Mouse (Mus musculus): ENCODE data around the gene Ctf2. TPM values are rescaled to one million over a fixed set of nuclear protein-coding genes. Genes with fewer than 3 reads are reported as not detected.
"Not testable (repeated sequence)": the region's sequence is repeated elsewhere in the genome, so short reads cannot be mapped to it uniquely, and the experiment has no call there.

Gene Ctf2
- 0.09 and 0.13 TPM in 2 replicates for polyA plus RNA-seq (2015; fragmentation: Nextera tagmentation; extraction: Ambion mirVana)

- ATAC-seq (ENCODE audit: low FRiP score); H3K27ac ChIP-seq (replicated peaks); H3K4me1 ChIP-seq; H3K9ac ChIP-seq (replicated peaks); H3K4me3 ChIP-seq (replicated peaks); H3K36me3 ChIP-seq; H3K4me2 ChIP-seq; H3K27me3 ChIP-seq (replicated peaks); H3K9me3 ChIP-seq (replicated peaks): not testable (repeated sequence)
- no CpG with 5 or more reads among the region's 5 CpGs for WGBS
Observed at GRCm38 (mm10) chr7:127732066-127732465, at the start of gene Ctf2. TSS of gene Ctf2 (minus strand) at chr7:127732166.

DNA sequence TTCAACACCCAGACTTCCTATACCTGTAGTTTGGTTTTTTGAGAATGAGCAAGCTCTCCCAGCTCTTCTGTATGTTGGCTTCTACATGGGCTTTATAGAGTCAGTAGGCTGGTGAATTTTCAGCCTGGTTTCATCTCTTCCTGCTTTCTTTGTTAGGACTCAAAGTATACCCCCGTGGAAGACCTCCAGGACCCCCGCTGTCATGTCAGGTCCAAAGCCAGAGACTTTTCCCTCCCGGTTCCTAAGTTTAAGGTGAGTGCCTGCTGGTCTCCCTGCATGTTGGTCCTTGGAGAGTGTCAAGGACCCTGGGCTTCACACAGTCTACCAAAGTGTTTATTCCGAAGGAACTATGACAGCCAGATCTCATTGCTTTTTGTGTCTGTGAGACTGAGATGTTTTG, 46.4 kb upstream of the Ctf2 start:
- peaks cover 24% of the 10 kb centered on the region for H3K4me1 ChIP-seq
- H3K36me3 ChIP-seq, result peaks cover 38% of the 10 kb centered on the region
- peak overlapping the region; percentile 88 for H3K4me3 ChIP-seq (replicated peaks)
- H3K27ac ChIP-seq (replicated peaks), result no peak overlapping the region
- no peaks in the 10 kb centered on the region for H3K9me3 ChIP-seq (replicated peaks)
- H3K9ac ChIP-seq (replicated peaks), result peak overlapping the region; percentile 86
- no peaks in the 10 kb centered on the region for H3K27me3 ChIP-seq (replicated peaks)
- peak overlapping the region; percentile 86 for H3K4me2 ChIP-seq
- 89% methylated on average over 4 of the region's 4 CpGs for WGBS
- ATAC-seq (ENCODE audit: low FRiP score), result no peak

DNA sequence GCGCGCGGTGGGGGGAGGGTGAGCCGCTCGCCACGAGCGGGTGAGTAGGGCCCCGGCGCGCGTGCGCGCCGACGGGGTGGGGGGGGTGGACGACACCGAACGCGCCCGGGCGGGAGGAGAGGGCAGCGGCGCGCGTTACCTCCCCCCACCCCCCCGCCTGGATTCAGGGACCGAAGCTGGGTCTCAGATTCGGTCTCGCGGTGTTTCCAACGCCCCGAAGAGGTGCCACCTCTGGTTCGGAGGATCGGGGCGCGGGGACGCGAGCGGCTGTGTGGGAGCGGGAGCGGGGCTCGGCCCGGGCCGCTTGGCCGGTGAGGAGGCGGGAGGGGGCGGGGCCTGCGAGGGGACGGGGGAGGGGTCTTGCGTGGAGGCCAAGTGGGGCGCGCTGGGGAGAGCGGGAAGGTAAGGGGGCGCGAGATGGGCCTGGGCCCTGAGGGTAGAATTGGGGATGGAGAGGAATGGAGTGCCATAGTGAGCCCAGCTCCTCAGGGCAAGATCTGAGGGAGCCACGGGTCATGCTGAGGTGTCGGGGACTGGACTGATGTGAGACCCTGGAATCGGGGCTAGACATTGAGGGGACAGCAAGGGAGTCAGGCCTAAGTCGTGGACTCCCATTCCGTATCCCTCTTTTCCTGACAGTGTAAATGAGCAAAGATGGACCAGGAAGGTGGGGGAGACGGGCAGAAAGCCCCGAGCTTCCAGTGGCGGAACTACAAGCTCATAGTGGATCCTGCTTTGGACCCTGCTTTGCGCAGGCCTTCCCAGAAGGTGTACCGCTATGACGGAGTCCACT, 45.7 kb upstream of the Ctf2 start:
- no peaks in the 10 kb centered on the region for H3K27me3 ChIP-seq (replicated peaks)
- H3K4me3 ChIP-seq (replicated peaks), result peak overlapping the region; percentile 88
- H3K4me1 ChIP-seq, result peaks cover 24% of the 10 kb centered on the region
- peaks cover 37% of the 10 kb centered on the region for H3K36me3 ChIP-seq
- peak overlapping the region; percentile 86 for H3K4me2 ChIP-seq
- H3K9me3 ChIP-seq (replicated peaks), result no peaks in the 10 kb centered on the region
- H3K27ac ChIP-seq (replicated peaks), result peak overlapping the region; percentile 98
- peak; percentile 65 for ATAC-seq (ENCODE audit: low FRiP score)
- 4% methylated on average over 49 of the region's 66 CpGs for WGBS
- H3K9ac ChIP-seq (replicated peaks), result peak overlapping the region; percentile 86

DNA sequence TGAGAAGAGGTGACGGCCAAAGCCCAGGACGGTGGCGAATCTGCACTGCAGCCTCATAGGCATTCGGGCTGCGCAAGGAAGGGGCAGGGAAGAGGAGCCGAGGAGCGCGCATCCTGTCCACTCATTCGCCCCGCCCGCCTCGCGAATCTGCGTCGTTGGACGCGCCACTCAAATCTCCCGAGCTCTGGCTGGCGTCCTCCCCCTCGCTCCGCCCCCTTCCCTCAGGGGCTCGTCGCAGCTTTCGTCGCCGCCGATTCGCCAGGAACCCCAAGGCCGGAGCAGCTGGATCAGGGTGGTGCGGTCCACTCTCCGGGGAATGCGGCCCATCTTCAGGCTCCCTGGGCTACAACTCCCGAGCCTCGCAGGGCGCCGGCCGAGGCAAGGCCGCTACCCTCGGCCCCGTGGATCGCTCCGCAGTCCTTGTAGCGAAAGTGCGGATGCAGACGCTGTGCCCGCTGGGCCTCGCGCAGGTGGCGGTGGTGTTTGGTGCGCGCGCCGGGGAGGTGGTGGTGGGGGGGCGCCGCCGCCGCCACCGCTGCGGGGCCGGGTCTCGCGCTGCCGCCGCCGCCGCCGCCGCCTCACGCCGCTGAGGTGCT, 45.0 kb upstream of the Ctf2 start:
- Histone ChIP-seq H3K36me3 (peaks cover 30% of the 10 kb centered on the region), H3K9me3 (replicated peaks) (no peaks in the 10 kb centered on the region), H3K4me2 (peak overlapping the region; percentile 86), H3K4me3 (replicated peaks) (peak overlapping the region; percentile 88), H3K9ac (replicated peaks) (peak overlapping the region; percentile 86), H3K27ac (replicated peaks) (peak overlapping the region; percentile 98), H3K27me3 (replicated peaks) (no peaks in the 10 kb centered on the region), H3K4me1 (peaks cover 24% of the 10 kb centered on the region)
- under 1% methylated on average over 64 of the region's 70 CpGs for WGBS
- peak; percentile 95 for ATAC-seq (ENCODE audit: low FRiP score)

- Histone ChIP-seq H3K27me3 (replicated peaks) (no peaks in the 10 kb centered on the region), H3K27ac (replicated peaks) (peak within 1 kb of the TSS; percentile 98), H3K9me3 (replicated peaks) (no peaks in the 10 kb centered on the region), H3K4me1 (peaks cover 24% of the 10 kb centered on the region), H3K4me3 (replicated peaks) (peak within 1 kb of the TSS; percentile 88), H3K36me3 (peaks cover 25% of the 10 kb centered on the region), H3K4me2 (peak within 1 kb of the TSS; percentile 86), H3K9ac (replicated peaks) (peak within 1 kb of the TSS; percentile 86)
- 0% methylated on average over 23 of the region's 23 CpGs for WGBS
- peak; percentile 82 for ATAC-seq (ENCODE audit: low FRiP score)
Observed at GRCm38 (mm10) chr7:127776426-127776825, 44.5 kb upstream of the Ctf2 start, which contains the start of gene Setd1a. TSS of gene Setd1a (plus strand) at chr7:127776670.

DNA sequence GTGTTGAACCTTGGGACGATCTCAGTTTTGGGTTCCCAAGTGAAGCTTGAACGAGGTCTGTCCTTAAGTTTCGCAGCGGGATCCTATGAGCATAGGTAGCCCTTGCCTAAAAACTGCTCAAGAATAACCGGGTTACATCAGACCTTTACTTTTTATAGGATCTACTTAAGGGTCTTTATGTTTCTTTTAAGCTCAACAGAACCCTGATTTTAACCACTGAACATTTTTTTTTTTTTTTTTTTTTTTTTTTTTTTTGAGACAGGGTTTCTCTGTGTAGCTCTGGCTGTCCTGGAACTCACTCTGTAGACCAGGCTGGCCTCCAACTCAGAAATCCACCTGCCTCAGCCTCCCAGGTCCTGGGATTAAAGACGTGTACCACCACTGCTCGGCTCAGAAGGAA, 43.9 kb upstream of the Ctf2 start:
- H3K4me2 ChIP-seq, result peak overlapping the region; percentile 86
- H3K36me3 ChIP-seq, result peaks cover 19% of the 10 kb centered on the region
- H3K4me1 ChIP-seq, result peaks cover 27% of the 10 kb centered on the region
- H3K9me3 ChIP-seq (replicated peaks); H3K27me3 ChIP-seq (replicated peaks); ATAC-seq (ENCODE audit: low FRiP score): not testable (repeated sequence)
- peak overlapping the region; percentile 98 for H3K27ac ChIP-seq (replicated peaks)
- H3K4me3 ChIP-seq (replicated peaks), result peak overlapping the region; percentile 88
- 72% methylated on average over 7 of the region's 7 CpGs for WGBS
- H3K9ac ChIP-seq (replicated peaks), result peak overlapping the region; percentile 86; the same call in 1 of the 2 replicates

DNA sequence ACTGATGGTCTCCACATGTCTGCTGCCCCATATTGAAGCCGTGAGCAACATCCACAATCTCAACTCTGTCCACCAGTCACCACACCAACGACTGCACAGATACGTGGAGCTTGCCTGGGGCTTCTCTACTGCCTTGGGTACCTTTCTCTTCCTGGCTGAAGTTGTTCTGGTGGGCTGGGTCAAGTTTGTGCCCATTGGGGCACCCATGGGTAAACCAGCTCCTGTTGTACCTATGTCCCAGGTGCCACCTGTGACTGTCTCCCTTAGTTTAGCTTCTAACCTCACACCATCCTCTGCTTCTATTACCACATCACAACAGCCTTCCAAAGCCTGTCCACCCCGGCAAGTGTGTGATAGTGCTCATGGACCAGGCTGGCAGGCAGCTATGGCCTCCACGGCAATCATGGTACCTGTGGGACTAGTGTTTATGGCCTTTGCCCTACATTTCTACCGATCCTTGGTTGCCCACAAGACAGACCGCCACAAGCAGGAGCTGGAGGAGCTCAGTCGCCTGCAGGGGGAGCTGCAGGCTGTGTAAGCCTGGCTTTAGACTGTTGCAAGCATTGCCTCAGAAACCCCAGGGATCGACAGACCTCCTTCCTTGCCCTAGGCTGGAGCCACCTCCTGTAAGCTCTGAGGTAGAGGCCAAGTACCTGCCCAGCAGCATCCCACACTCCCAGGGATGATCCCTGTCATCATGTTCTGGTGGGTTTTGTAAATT, 41.9 kb upstream of the Ctf2 start:
- no peaks in the 10 kb centered on the region for H3K9me3 ChIP-seq (replicated peaks)
- peaks cover under 1% of the 10 kb centered on the region; the same call in 1 of the 2 replicates for H3K36me3 ChIP-seq
- WGBS, result 40% methylated on average over 9 of the region's 9 CpGs
- no peak for ATAC-seq (ENCODE audit: low FRiP score)
- no peak overlapping the region for H3K4me2 ChIP-seq
- H3K4me1 ChIP-seq, result peaks cover 44% of the 10 kb centered on the region
- H3K4me3 ChIP-seq (replicated peaks), result no peak overlapping the region
- H3K9ac ChIP-seq (replicated peaks), result no peak overlapping the region
- no peak overlapping the region for H3K27ac ChIP-seq (replicated peaks)
- H3K27me3 ChIP-seq (replicated peaks), result no peaks in the 10 kb centered on the region

- no peaks in the 10 kb centered on the region for H3K27me3 ChIP-seq (replicated peaks)
- H3K4me3 ChIP-seq (replicated peaks), result no peak overlapping the region
- H3K9ac ChIP-seq (replicated peaks), result no peak overlapping the region
- no peak overlapping the region for H3K4me2 ChIP-seq
- H3K4me1 ChIP-seq, result peaks cover 41% of the 10 kb centered on the region
- no peaks in the 10 kb centered on the region for H3K9me3 ChIP-seq (replicated peaks)
- WGBS, result 78% methylated on average over 1 of the region's 1 CpGs
- no peak overlapping the region for H3K27ac ChIP-seq (replicated peaks)
- peaks cover 13% of the 10 kb centered on the region for H3K36me3 ChIP-seq
- ATAC-seq (ENCODE audit: low FRiP score), result no peak
Observed at GRCm38 (mm10) chr7:127772557-127772956, 40.6 kb upstream of the Ctf2 start.

- Histone ChIP-seq H3K36me3 (peaks cover 18% of the 10 kb centered on the region), H3K27me3 (replicated peaks) (no peaks in the 10 kb centered on the region), H3K9me3 (replicated peaks) (no peaks in the 10 kb centered on the region), H3K27ac (replicated peaks) (no peak overlapping the region), H3K4me2 (no peak overlapping the region), H3K9ac (replicated peaks) (no peak overlapping the region), H3K4me3 (replicated peaks) (no peak overlapping the region), H3K4me1 (peaks cover 41% of the 10 kb centered on the region)
- ATAC-seq (ENCODE audit: low FRiP score), result no peak
- WGBS, result 86% methylated on average over 3 of the region's 3 CpGs
Observed at GRCm38 (mm10) chr7:127772080-127772479, 40.1 kb upstream of the Ctf2 start.

GRCm38 (mm10) chr7:127771262-127771661, 39.3 kb upstream of the Ctf2 start:
- H3K9ac ChIP-seq (replicated peaks), result no peak overlapping the region
- no peaks in the 10 kb centered on the region for H3K27me3 ChIP-seq (replicated peaks)
- ATAC-seq (ENCODE audit: low FRiP score), result no peak
- H3K4me1 ChIP-seq, result peaks cover 41% of the 10 kb centered on the region
- no peak overlapping the region for H3K27ac ChIP-seq (replicated peaks)
- 74% methylated on average over 5 of the region's 5 CpGs for WGBS
- 0 out of 2 replicates have a peak overlapping the region, but pooled peaks have one; percentile 77 for H3K4me2 ChIP-seq
- no peak overlapping the region for H3K4me3 ChIP-seq (replicated peaks)
- no peaks in the 10 kb centered on the region for H3K9me3 ChIP-seq (replicated peaks)
- H3K36me3 ChIP-seq, result peaks cover 26% of the 10 kb centered on the region

- Histone ChIP-seq H3K4me1 (peaks cover 35% of the 10 kb centered on the region), H3K9me3 (replicated peaks) (no peaks in the 10 kb centered on the region), H3K27me3 (replicated peaks) (no peaks in the 10 kb centered on the region), H3K4me3 (replicated peaks) (peak overlapping the region; percentile 51), H3K4me2 (peak overlapping the region; percentile 77), H3K36me3 (peaks cover 36% of the 10 kb centered on the region), H3K9ac (replicated peaks) (peak overlapping the region; percentile 60), H3K27ac (replicated peaks) (peak overlapping the region; percentile 82)
- peak; percentile 13; the same call in 1 of the 2 replicates for ATAC-seq (ENCODE audit: low FRiP score)
- WGBS, result 5% methylated on average over 27 of the region's 27 CpGs
Observed at GRCm38 (mm10) chr7:127770039-127770905, 38.3 kb upstream of the Ctf2 start.
